In the genomic region with DNA sequence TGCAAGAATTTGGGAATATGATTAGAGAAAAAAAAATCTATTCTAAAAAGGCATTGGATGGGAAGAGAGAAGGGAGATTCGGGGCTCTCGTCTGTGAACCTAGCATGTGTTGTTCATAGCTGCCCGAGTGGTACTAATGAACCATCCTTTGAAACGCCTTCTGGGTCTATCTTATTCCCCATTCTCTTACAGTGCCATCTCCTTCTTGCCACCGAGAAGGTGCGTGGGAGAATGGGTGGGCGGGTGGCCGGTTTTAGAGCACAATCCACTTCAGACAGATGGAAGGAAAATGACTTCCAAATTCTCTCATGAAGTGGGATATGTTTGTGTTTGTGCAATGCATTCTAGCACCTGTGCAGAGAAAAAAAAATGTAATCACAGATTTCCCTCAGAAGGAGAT, we compare ENCODE assay signal across 11 mouse cellular contexts.
A peak's percentile ranks its signal among the peaks of the same experiment; 100 is the strongest.
DNase-seq lines count a peak whose midpoint lies in the region; ATAC-seq and TF ChIP-seq lines count a peak whose summit lies in the region.
"Had no signal": no experiment of that assay in that cellular context is flagged by ENCODE, and none has a peak within 500 bp of the region (broad histone marks: within the 10 kb centered on the region; RNA-seq: fewer than 3 reads in every experiment).

No protein-coding gene starts in this region.

- WGBS in forebrain, embryonic 13.5 days = 47% methylated on average over 8 of the region's 8 CpGs
- WGBS in hindbrain, embryonic 16.5 days = 51% methylated on average over 8 of the region's 8 CpGs

- H3K27ac ChIP-seq in layer of hippocampus, adult 2 months = peak overlapping the region; percentile 82
- peak overlapping the region; percentile 80 for H3K27ac ChIP-seq in forebrain, embryonic 13.5 days
- H3K27ac ChIP-seq in hindbrain, embryonic 16.5 days (ENCODE audit: low read depth, low read length) = 0 out of 2 replicates have a peak overlapping the region, but pooled peaks have one; percentile 55
- H3K27ac ChIP-seq: limb, embryonic 13.5 days had no signal

- TF ChIP-seq CTCF in layer of hippocampus, adult 2 months (conservative IDR thresholded peaks at IDR 0.05) = no peak

- no peak overlapping the region for H3K4me3 ChIP-seq in layer of hippocampus, adult 2 months
- H3K4me3 ChIP-seq in forebrain, embryonic 13.5 days = no peak overlapping the region
- no peak overlapping the region for H3K4me3 ChIP-seq in hindbrain, embryonic 16.5 days (ENCODE audit: low read length)
- H3K4me3 ChIP-seq: limb, embryonic 13.5 days had no signal

- peak in 1 of 2 experiments; percentile 67 for DNase-seq in layer of hippocampus, adult 2 months (ENCODE audit: low spot score in 2 of 2)
- no peak for DNase-seq in layer of hippocampus, postnatal 25 days (ENCODE audit: extremely low spot score in 1 of 2, low spot score in 1 of 2)
- peak; percentile 81 for DNase-seq in right cerebral cortex, adult 2 months (ENCODE audit: low spot score in 2 of 2)
- no peak for DNase-seq in thymus, postnatal 0 days (ENCODE audit: low spot score)
- no peak for DNase-seq in cerebellum, postnatal 4 days (ENCODE audit: low spot score in 2 of 2)
- no peak for DNase-seq in kidney, postnatal 10 days
- DNase-seq: kidney, postnatal 14 days; lung, embryonic 14.5 days had no signal

- 0 out of 2 replicates have a peak, but pooled peaks have one; percentile 14 for ATAC-seq in forebrain, embryonic 13.5 days
- peak; percentile 28; the same call in 1 of the 2 replicates for ATAC-seq in hindbrain, embryonic 16.5 days

- no peaks in the 10 kb centered on the region for H3K9me3 ChIP-seq in forebrain, embryonic 13.5 days (replicated peaks)
- no peaks in the 10 kb centered on the region for H3K9me3 ChIP-seq in hindbrain, embryonic 16.5 days (ENCODE audit: control insufficient read depth, low read length)
- H3K9me3 ChIP-seq: limb, embryonic 13.5 days had no signal

- H3K4me1 ChIP-seq in forebrain, embryonic 13.5 days = peaks cover 50% of the 10 kb centered on the region
- H3K4me1 ChIP-seq in hindbrain, embryonic 16.5 days (ENCODE audit: control insufficient read depth, insufficient read depth, low read depth, low read length) = peaks cover 25% of the 10 kb centered on the region

- no peak overlapping the region; the same call in 1 of the 2 replicates for H3K9ac ChIP-seq in forebrain, embryonic 13.5 days
- H3K9ac ChIP-seq in hindbrain, embryonic 16.5 days (ENCODE audit: low read depth, low read length) = no peak overlapping the region
- H3K9ac ChIP-seq: limb, embryonic 13.5 days; lung, embryonic 14.5 days had no signal

- peak overlapping the region; percentile 5; the same call in 1 of the 2 replicates for H3K4me2 ChIP-seq in forebrain, embryonic 13.5 days
- H3K4me2 ChIP-seq in hindbrain, embryonic 16.5 days (ENCODE audit: low read length) = no peak overlapping the region
- H3K4me2 ChIP-seq: limb, embryonic 13.5 days; lung, embryonic 14.5 days had no signal

- H3K36me3 ChIP-seq in forebrain, embryonic 13.5 days (ENCODE audit: poor library complexity, severe bottlenecking) = no peaks in the 10 kb centered on the region
- H3K36me3 ChIP-seq in hindbrain, embryonic 16.5 days (ENCODE audit: control insufficient read depth, insufficient read depth, low read length) = no peaks in the 10 kb centered on the region
- H3K36me3 ChIP-seq: limb, embryonic 13.5 days had no signal

- no peaks in the 10 kb centered on the region for H3K27me3 ChIP-seq in forebrain, embryonic 13.5 days
- H3K27me3 ChIP-seq in hindbrain, embryonic 16.5 days (replicated peaks; ENCODE audit: control insufficient read depth, insufficient read depth, low read length) = no peaks in the 10 kb centered on the region

Comparison
In these comparisons a context has a peak if more than half of its experiments do, and no peak if none do; other contexts are left out.
1. DNase-seq: peak in right cerebral cortex, adult 2 months (2 of 2); none in layer of hippocampus, postnatal 25 days (0 of 2), thymus, postnatal 0 days (single experiment), cerebellum, postnatal 4 days (0 of 2) and kidney, postnatal 10 days (single experiment).
2. Peak in every context shown above with its lines, with median percentiles within 50 percentile points of each other: H3K27ac ChIP-seq.